In genomic region chr10:34183731-34184130, GRCm38 (mm10) we compare ENCODE assay signal across 15 mouse cellular contexts. TPM values are rescaled to one million over a fixed set of nuclear protein-coding genes. Genes with fewer than 3 reads are reported as not detected.
DNase-seq lines count a peak whose midpoint lies in the region; TF ChIP-seq lines count a peak whose summit lies in the region.
"Had no signal": no experiment of that assay in that cellular context is flagged by ENCODE, and none has a peak within 500 bp of the region (broad histone marks: within the 10 kb centered on the region; RNA-seq: fewer than 3 reads in every experiment).

No protein-coding gene starts in this region.

- no peak overlapping the region for H3K27ac ChIP-seq in limb, embryonic 10.5 days
- no peak overlapping the region for H3K27ac ChIP-seq in thymus, adult 2 months (ENCODE audit: control insufficient read depth, insufficient read depth, low read length)
- H3K27ac ChIP-seq: hindbrain, postnatal 0 days; midbrain, embryonic 12.5 days; stomach, embryonic 15.5 days had no signal

- H3K4me1 ChIP-seq in limb, embryonic 10.5 days, result peaks cover 25% of the 10 kb centered on the region
- H3K4me1 ChIP-seq in thymus, adult 2 months (replicated peaks; ENCODE audit: control insufficient read depth, insufficient read depth, low read length), result no peaks in the 10 kb centered on the region
- H3K4me1 ChIP-seq: midbrain, embryonic 12.5 days; stomach, embryonic 15.5 days had no signal

- peaks cover 27% of the 10 kb centered on the region for H3K36me3 ChIP-seq in limb, embryonic 10.5 days
- no peaks in the 10 kb centered on the region for H3K36me3 ChIP-seq in thymus, adult 2 months (ENCODE audit: control insufficient read depth, insufficient read depth, low read length)
- H3K36me3 ChIP-seq: midbrain, embryonic 12.5 days; stomach, embryonic 15.5 days had no signal

- WGBS in limb, embryonic 10.5 days, result 95% methylated on average over 7 of the region's 7 CpGs
- WGBS in thymus, adult 2 months, result 91% methylated on average over 7 of the region's 7 CpGs

- H3K27me3 ChIP-seq in limb, embryonic 10.5 days (ENCODE audit: low read depth, poor library complexity, severe bottlenecking), result no peaks in the 10 kb centered on the region
- H3K27me3 ChIP-seq in thymus, adult 2 months (ENCODE audit: control insufficient read depth, insufficient read depth, low read length), result no peaks in the 10 kb centered on the region
- H3K27me3 ChIP-seq: midbrain, embryonic 12.5 days; stomach, embryonic 15.5 days had no signal

- H3K4me3 ChIP-seq in limb, embryonic 10.5 days, result no peak overlapping the region
- H3K4me3 ChIP-seq in thymus, adult 2 months (ENCODE audit: control insufficient read depth, insufficient read depth, low read length), result no peak overlapping the region
- H3K4me3 ChIP-seq: midbrain, embryonic 12.5 days; stomach, embryonic 15.5 days had no signal

- no peak for TF ChIP-seq CTCF in thymus, adult 2 months (IDR thresholded peaks at IDR 0.05; ENCODE audit: borderline replicate concordance, control insufficient read depth, extremely low read depth, insufficient read depth, low read length, poor library complexity)

- intact Hi-C loops in heart, postnatal 14 days (cut with DNase I), result no loop called here

- H3K9me3 ChIP-seq in limb, embryonic 10.5 days (replicated peaks), result no peaks in the 10 kb centered on the region
- H3K9me3 ChIP-seq: midbrain, embryonic 12.5 days; stomach, embryonic 15.5 days had no signal

- TF ChIP-seq POLR2A in thymus, adult 2 months (IDR thresholded peaks at IDR 0.05; ENCODE audit: control insufficient read depth, extremely low read depth, insufficient read depth, low read length, poor library complexity), result no peak

- DNase-seq in cerebellum, postnatal 10 days, result peak; percentile 8 to 20
- no peak for DNase-seq in cerebellum, adult 11-12 months
- peak; percentile 17 to 33 for DNase-seq in heart, postnatal 14 days
- no peak for DNase-seq in heart, adult 18-20 months
- peak; percentile 47 for DNase-seq in 3T3-L1 (ENCODE audit: low read depth, low spot score)
- DNase-seq in frontal cortex, postnatal 36 days (ENCODE audit: low spot score in 2 of 2), result peak; percentile 20 to 26
- DNase-seq in limb, embryonic 10.5 days (ENCODE audit: low spot score), result no peak
- no peak for DNase-seq in thymus, adult 2 months
- DNase-seq: cerebellum, adult 8-10 months; kidney, postnatal 14 days had no signal

RNA-seq across cellular contexts. Expression of gene Dse, which starts 23.8 kb away (rescaled TPM):
- total RNA-seq in heart, postnatal 14 days (2021), result 1 to 10 TPM; 5.7 to 6.7 TPM
- total RNA-seq in heart, adult 18-20 months (2021), result 1 to 10 TPM; 4.0 to 4.4 TPM
- polyA plus RNA-seq in limb, embryonic 10.5 days (2016; fragmentation: Nextera tagmentation; extraction: Ambion mirVana), result 26.7 and 35.2 TPM in 2 replicates
- polyA plus RNA-seq in thymus, adult 2 months (2012; rRNA removed), result 6.3 and 7.5 TPM in 2 replicates

RNA-seq across cellular contexts. Expression of gene Calhm6, which starts 55.9 kb away (rescaled TPM):
- not detected for total RNA-seq in heart, postnatal 14 days (2021)
- under 1 TPM; 0.40 to 0.69 TPM for total RNA-seq in heart, adult 18-20 months (2021)
- polyA plus RNA-seq in limb, embryonic 10.5 days (2016; fragmentation: Nextera tagmentation; extraction: Ambion mirVana), result 0.69 and 0.95 TPM in 2 replicates
- 13.5 and 16.5 TPM in 2 replicates for polyA plus RNA-seq in thymus, adult 2 months (2012; rRNA removed)
- polyA plus RNA-seq: C2C12; neural tube, embryonic 11.5 days had no signal

Comparison
In these comparisons a context has a peak if more than half of its experiments do, and no peak if none do; other contexts are left out.
1. DNase-seq: peak in cerebellum, postnatal 10 days (2 of 2), heart, postnatal 14 days (2 of 2), 3T3-L1 (single experiment) and frontal cortex, postnatal 36 days (2 of 2); none in cerebellum, adult 11-12 months (single experiment), heart, adult 18-20 months (0 of 2), limb, embryonic 10.5 days (single experiment) and thymus, adult 2 months (single experiment).